Mouse (Mus musculus) layer of hippocampus, postnatal 36 days (tissue): ENCODE data around the gene Olfr270. TPM values are rescaled to one million over a fixed set of nuclear protein-coding genes. Genes with fewer than 3 reads are reported as not detected.

Experiments
- DNase-seq, 2 experiments: peaks; one replicate each; pipeline ENCODE4 v3.0.0; 2022
- total RNA-seq, 2 experiments: library from RNA; stranded (reverse); gene quantifications; 2 replicates each; pipeline ENCODE4 v1.2.3; 2021

Gene Olfr270
- total RNA-seq, result not detected

DNA sequence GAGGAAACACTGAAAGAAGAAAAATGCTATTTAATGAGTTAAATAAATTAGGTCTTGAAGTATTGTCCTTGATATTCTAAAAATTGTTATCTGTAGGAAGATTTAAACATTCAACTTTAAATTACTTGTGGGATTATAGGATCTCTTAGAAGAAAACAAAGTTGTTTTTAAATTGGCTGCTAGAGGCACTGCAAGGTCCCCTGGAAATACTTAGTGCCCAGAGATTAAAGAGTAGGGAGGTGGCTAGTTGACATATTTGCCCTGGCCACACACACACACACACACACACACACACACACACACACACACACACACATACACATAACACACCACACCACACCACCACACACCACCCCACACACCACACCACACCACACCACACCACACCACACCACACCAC lies at the start of gene Olfr270:
Gene Olfr270 (plus strand): TSS at position 301 of the 400 bp plus-strand sequence.
- DNase-seq, result no peak

GRCm38 (mm10) chr4:52916659-52917310 lies 47.6 kb upstream of the Olfr270 start:
- DNase-seq, result no peak

DNA sequence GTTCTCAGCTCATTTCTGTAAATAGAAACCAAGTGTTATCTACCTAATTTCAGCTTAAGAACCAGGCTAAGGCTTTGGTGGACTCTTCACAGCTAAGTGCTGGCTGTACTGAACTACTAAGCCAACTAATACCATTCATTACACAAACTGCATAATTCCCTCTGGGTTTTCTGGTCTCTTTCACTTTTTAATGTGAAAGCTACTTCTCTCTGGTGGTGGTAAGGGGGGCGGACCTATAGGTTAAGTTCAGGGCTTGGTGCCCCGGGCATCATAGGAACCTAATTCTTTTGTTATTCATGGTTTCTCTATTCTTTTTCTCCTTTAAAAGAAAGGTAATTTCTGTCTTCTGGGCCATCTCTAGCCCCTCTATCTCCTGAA lies 47.0 kb upstream of the Olfr270 start:
- no peak for DNase-seq

GRCm38 (mm10) chr4:52919078-52919477 lies 45.3 kb upstream of the Olfr270 start, which contains the start of gene Olfr272:
Gene Olfr272, minus strand, starts transcription at chr4:52919178.
- no peak for DNase-seq

- DNase-seq, result no peak
These were observed 33.9 kb upstream of the Olfr270 start for GRCm38 (mm10) chr4:52930480-52930879.

GRCm38 (mm10) chr4:52946665-52947064 lies 17.7 kb upstream of the Olfr270 start:
- DNase-seq, result no peak

DNA sequence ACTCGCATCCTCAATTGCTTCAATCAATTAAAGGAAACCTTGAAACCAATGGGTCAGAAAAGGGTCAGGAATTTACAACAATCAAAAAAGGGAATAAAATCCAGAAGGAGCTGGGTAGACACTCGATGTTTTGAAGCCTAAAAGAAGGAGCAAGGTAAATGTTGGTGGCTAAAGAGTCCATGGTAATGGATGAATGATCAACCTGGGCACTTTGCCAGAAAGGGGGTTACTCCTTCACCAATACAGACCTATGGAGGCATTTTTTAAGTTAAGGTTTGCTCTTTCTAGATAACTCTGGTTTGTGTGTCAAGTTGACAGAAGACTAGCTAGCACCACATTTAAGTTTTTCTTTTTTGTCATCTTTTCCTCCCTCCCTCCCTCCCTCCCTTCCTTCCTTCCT lies 15.3 kb upstream of the Olfr270 start:
- DNase-seq, result no peak

DNA sequence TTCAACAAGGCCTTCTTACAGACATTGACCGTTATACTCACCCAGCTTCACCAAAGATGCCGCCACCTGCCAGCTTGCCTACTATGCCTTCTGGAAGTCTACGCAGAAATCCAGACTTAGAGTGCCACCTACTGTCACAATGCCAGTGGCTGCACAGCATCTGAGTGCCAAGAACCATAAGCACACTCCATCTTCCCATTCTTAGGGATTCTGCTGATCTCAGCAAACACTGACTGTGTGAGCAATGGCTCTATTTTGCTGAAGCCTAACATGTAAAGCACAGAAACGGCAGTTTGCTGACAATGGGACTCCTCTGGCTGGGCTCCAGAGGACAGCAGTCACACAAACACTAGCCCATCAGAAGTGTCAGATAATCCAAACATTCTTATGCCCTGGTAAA lies 5.7 kb upstream of the Olfr270 start:
- peak; percentile 37 to 52 for DNase-seq

- no peak for DNase-seq
These were observed 20.9 kb downstream of the Olfr270 start for GRCm38 (mm10) chr4:52985216-52985615.

DNA sequence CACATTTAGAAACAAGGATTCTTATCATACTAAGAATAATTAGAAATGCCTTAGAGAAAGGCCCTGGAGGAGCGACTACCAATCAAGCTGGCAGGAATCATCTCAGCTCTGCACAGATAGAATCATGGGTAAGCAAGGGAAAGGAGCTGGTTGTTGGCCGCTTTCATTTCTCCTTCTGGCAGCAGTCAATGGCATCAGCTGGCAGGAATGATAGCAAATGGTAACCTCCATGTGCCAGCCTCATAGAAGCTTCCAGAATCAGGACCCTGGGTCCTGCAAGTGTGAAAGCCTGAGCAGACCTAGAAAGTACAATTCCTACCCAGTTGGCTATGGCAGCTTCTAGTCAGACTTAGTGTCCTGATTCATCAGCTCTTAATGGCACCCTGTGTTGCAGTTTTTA lies 21.9 kb downstream of the Olfr270 start:
- no peak for DNase-seq

DNA sequence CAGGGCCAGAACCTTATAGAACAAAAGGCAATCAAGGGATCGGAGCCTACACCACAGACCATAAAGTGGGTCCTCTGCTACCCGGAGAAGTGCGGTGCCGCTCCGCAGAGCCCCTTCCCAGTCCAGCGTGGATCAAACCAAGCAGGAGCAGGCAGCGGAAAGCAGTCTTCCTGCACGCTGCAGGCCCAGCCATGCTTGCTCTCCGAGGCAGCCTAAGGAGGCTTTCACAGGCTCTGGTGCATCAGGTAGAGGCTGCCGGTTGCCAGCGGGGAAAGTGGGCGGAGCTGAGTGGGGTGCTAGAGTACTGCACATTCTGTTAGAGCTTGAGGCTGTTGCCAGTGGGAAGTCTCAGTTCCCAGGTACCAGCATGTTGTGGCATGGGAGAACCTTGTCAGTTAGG lies 24.9 kb downstream of the Olfr270 start, which contains the start of gene Nipsnap3a:
Gene Nipsnap3a (plus strand): TSS at position 25 of the 400 bp plus-strand sequence.
- no peak for DNase-seq

- DNase-seq, result no peak
These were observed 35.1 kb downstream of the Olfr270 start for GRCm38 (mm10) chr4:52999449-52999848.

GRCm38 (mm10) chr4:53000154-53000553 lies 35.8 kb downstream of the Olfr270 start:
- no peak for DNase-seq

DNA sequence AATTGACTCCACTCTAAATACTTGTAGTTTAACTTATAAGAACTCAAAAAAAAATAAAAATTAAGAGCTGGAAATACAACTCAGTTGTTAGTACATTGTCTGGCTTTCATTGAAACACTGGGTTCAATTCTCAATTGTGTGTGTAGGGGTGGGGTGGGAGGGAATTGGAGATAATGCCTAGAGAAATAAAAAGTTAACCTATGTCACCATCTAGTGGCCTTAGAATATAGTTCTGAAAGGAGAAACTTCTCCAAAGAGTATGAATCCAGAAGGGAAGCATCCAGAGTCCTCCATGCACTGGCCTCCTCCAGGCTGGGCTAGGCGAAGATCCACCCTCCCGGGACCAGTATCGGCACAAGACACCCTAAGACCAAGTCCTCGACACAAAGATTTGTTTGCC lies 44.8 kb downstream of the Olfr270 start:
- no peak for DNase-seq

DNA sequence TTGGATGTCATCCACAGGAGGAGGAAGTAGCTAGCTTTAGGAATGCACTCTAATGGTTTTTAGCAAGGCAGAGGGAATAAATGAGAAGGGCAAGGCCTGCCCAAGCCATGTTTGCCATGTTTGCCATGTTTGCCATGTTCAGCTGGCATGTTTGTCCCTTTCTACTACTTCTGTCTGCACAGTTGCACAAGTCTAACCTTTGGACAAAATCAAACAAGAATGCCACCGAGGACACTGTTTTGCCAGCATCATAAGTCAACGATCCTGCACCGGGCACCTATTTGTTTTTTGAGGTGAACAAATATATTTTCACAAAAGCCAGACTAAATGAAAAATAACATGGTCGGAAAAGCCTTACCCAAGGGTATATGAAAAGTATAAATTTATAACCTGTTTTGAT lies 45.5 kb downstream of the Olfr270 start:
- DNase-seq, result no peak

DNA sequence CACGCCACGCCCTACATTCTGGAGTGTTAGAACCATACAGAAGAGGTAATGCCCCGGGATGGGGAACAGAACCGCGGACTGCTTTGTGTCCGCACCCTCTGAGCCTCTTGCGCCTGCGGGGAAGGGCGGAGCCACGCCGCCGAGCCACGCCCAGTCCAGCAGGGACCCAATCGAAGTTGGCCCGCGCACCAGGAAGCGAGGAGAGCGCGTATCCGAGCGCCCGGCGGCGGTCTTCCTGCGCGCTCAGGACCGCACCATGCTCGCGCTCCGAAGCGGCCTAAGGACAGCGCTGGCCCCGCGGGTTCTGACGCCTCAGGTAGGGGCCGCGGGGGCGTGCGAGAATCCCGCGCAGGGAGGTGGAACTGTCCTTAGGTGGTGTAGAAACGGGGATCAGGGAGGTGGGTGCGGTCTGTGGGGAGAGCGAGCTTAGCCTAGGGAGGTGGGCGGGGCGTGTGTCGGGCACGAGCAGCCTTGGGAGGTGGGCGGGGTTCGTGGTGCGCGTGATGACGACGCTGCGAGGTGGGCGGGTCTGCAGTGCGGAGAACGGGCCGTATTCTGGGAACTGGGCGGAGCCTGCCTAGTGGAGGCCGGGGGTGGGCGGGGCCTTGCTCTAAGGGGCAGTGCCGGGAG lies 47.5 kb downstream of the Olfr270 start, which contains the start of gene Nipsnap3b:
Gene Nipsnap3b (plus strand): TSS at position 149 of the 630 bp plus-strand sequence.
- peak; percentile 94 to 95 for DNase-seq

- no peak for DNase-seq
These were observed 50.1 kb downstream of the Olfr270 start for GRCm38 (mm10) chr4:53014421-53014820.

DNA sequence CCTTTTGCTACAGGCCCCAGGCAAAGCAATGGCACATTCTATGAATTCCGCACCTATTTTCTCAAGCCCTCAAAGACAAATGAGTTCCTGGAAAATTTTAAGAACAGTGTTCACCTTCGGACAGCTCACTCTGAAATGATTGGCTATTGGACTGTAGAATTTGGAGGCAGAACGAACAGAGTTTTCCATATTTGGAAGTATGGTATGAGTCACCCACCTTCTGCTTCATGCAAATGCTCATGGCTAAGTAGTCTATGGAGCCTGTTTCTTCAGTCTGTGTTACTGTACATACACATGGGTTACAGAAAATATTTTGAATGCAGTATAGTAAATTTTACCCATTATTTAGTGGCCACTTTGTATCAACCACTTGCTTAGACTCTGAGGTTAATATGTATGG lies 50.7 kb downstream of the Olfr270 start:
- no peak for DNase-seq

DNA sequence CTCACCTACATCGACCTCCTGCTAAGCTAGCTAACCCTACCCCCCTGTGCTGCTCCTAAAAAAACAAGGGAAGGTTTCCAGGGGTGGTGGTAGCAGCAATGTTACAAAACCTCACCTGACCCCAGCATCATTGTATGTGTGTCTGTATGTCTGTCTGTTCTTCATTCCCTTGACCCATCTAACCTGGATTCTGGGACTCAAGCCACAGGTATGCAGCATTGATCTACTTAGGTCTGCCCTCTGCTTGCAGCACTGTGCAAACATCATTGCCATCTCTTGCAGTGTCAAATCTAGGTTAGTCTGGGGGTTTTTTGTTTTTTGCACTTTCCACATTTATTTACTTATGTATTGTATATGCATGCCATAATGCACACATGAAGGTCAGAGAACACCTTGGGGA lies 54.0 kb downstream of the Olfr270 start:
- no peak for DNase-seq

Other genes with a start within 250 kb of the Olfr270 start
- gene Olfr275, start 149.9 kb upstream of the Olfr270 start, total RNA-seq, result not detected
- gene Olfr273, start 105.3 kb upstream of the Olfr270 start, total RNA-seq, result not detected
- gene Olfr272, start 45.4 kb upstream of the Olfr270 start, total RNA-seq, result not detected
- not detected for gene Nipsnap3a, start 24.7 kb downstream of the Olfr270 start, total RNA-seq
- 10 to 100 TPM; 13.9 to 19.7 TPM for gene Nipsnap3b, start 47.3 kb downstream of the Olfr270 start, total RNA-seq
- gene Abca1, start 195.3 kb downstream of the Olfr270 start, total RNA-seq, result 10 to 100 TPM; 21.3 to 21.4 TPM